Mouse (Mus musculus) kidney, adult 2 months (tissue): ENCODE data around the gene Cpz. TPM values are rescaled to one million over a fixed set of nuclear protein-coding genes. Genes with fewer than 3 reads are reported as not detected.

Experiments used
- DNase-seq: peaks from one replicate; pipeline ENCODE4 v3.0.0; 2021
- H3K27ac ChIP-seq: fragments of 200-500 bp; 2 replicates; pipeline ENCODE4 v1.5.1; 2012; ENCODE audit warnings: low read depth, low read length, control low read depth, inconsistent platforms; ENCODE audit not compliant: insufficient read depth
- H3K27me3 ChIP-seq: fragments of 200-500 bp; replicated peaks from 2 replicates; pipeline ENCODE4 v1.6.1; 2012; ENCODE audit warnings: mild to moderate bottlenecking, moderate library complexity, low read length, inconsistent platforms; ENCODE audit not compliant: control insufficient read depth, insufficient read depth
- H3K36me3 ChIP-seq: fragments of 200-500 bp; 2 replicates; pipeline ENCODE4 v1.6.1; 2012; ENCODE audit warnings: mild to moderate bottlenecking, moderate library complexity, low read length, inconsistent platforms; ENCODE audit not compliant: control insufficient read depth, insufficient read depth
- H3K4me1 ChIP-seq: fragments of 200-500 bp; 2 replicates; pipeline ENCODE4 v1.6.1; 2011; ENCODE audit warnings: low read length; ENCODE audit not compliant: control insufficient read depth, insufficient read depth
- H3K4me3 ChIP-seq: fragments of 200-500 bp; 2 replicates; pipeline ENCODE4 v1.5.1; 2011; ENCODE audit warnings: mild to moderate bottlenecking, low read depth, low read length, control low read depth; ENCODE audit not compliant: insufficient read depth
- CTCF ChIP-seq: fragments of 200-500 bp; conservative IDR thresholded peaks from 2 replicates; pipeline ENCODE4 v1.5.1; 2011; ENCODE audit warnings: low read depth, mild to moderate bottlenecking, control low read depth, low read length, moderate library complexity, mixed read lengths; ENCODE audit not compliant: insufficient read depth, insufficient read length
- POLR2A ChIP-seq: fragments of 200-500 bp; IDR thresholded peaks from one replicate; pipeline ENCODE4 v1.6.1; 2011; ENCODE audit warnings: low read depth, low read length, control low read depth
- WGBS: fragments of 180-500 bp; shearing (Covaris S2); methylation state at CpG from one replicate; pipeline ENCODE4 v1.1.7; 2018; 5-methylcytosine and 5-hydroxymethylcytosine counted together
- polyA plus RNA-seq: library from polyadenylated mRNA; depleted of rRNA; stranded (reverse); fragments of >200 nt; gene quantifications from 2 replicates; pipeline ENCODE4 v1.2.3, GENCODE M21; 2012; rRNA removed

Gene Cpz
- polyA plus RNA-seq, 1 experiment = 1.4 TPM

- Histone ChIP-seq H3K27me3 (no peaks in the 10 kb centered on the region), H3K4me1 (no peaks in the 10 kb centered on the region), H3K4me3 (no peak overlapping the region), H3K27ac (no peak overlapping the region), H3K36me3 (no peaks in the 10 kb centered on the region)
- no peak for TF ChIP-seq CTCF
- TF ChIP-seq POLR2A = no peak
- DNase-seq = no peak
- 21% methylated on average over 21 of the region's 21 CpGs for WGBS
These were observed 59.4 kb downstream of the Cpz start for GRCm38 (mm10) chr5:35465966-35466635.

- H3K4me1 ChIP-seq = no peaks in the 10 kb centered on the region
- H3K27me3 ChIP-seq = no peaks in the 10 kb centered on the region
- DNase-seq = no peak
- 31% methylated on average over 8 of the region's 8 CpGs for WGBS
- H3K36me3 ChIP-seq = no peaks in the 10 kb centered on the region
- no peak overlapping the region for H3K27ac ChIP-seq
- H3K4me3 ChIP-seq = no peak overlapping the region
- TF ChIP-seq CTCF (no peak), POLR2A (no peak)
These were observed 63.4 kb downstream of the Cpz start for GRCm38 (mm10) chr5:35462081-35462480.

- TF ChIP-seq POLR2A = no peak
- TF ChIP-seq CTCF = peak; percentile 27
- H3K4me1 ChIP-seq = no peaks in the 10 kb centered on the region
- no peaks in the 10 kb centered on the region for H3K27me3 ChIP-seq
- no peaks in the 10 kb centered on the region for H3K36me3 ChIP-seq
- no peak overlapping the region for H3K4me3 ChIP-seq
- WGBS = 77% methylated on average over 4 of the region's 4 CpGs
- no peak overlapping the region for H3K27ac ChIP-seq
- no peak for DNase-seq
These were observed 65.7 kb downstream of the Cpz start for GRCm38 (mm10) chr5:35459760-35460159.

GRCm38 (mm10) chr5:35458267-35458666, 67.2 kb downstream of the Cpz start:
- Histone ChIP-seq H3K4me3 (no peak overlapping the region), H3K27me3 (no peaks in the 10 kb centered on the region), H3K4me1 (no peaks in the 10 kb centered on the region), H3K36me3 (no peaks in the 10 kb centered on the region), H3K27ac (no peak overlapping the region)
- no peak for TF ChIP-seq CTCF
- no peak for TF ChIP-seq POLR2A
- no peak for DNase-seq
- 60% methylated on average over 3 of the region's 3 CpGs for WGBS

- Histone ChIP-seq H3K27ac (no peak overlapping the region), H3K4me3 (no peak overlapping the region), H3K4me1 (no peaks in the 10 kb centered on the region), H3K27me3 (no peaks in the 10 kb centered on the region), H3K36me3 (no peaks in the 10 kb centered on the region)
- no peak for TF ChIP-seq POLR2A
- TF ChIP-seq CTCF = no peak
- DNase-seq = no peak
- 81% methylated on average over 7 of the region's 7 CpGs for WGBS
These were observed 68.1 kb downstream of the Cpz start for GRCm38 (mm10) chr5:35457364-35457763.

GRCm38 (mm10) chr5:35454187-35454800, 71.2 kb downstream of the Cpz start:
- H3K27ac ChIP-seq = no peak overlapping the region
- H3K4me1 ChIP-seq = no peaks in the 10 kb centered on the region
- WGBS = 13% methylated on average over 17 of the region's 17 CpGs
- no peak overlapping the region for H3K4me3 ChIP-seq
- no peaks in the 10 kb centered on the region for H3K27me3 ChIP-seq
- TF ChIP-seq POLR2A (no peak), CTCF (no peak)
- no peaks in the 10 kb centered on the region for H3K36me3 ChIP-seq
- DNase-seq = no peak

Other genes with a start within 250 kb of the Cpz start
- 1.8 and 2.1 TPM in 2 replicates for gene Adra2c, start 247.4 kb downstream of the Cpz start, polyA plus RNA-seq
- gene Hmx1, start 136.6 kb downstream of the Cpz start, polyA plus RNA-seq = 0.19 TPM in 1 of 2 replicates, not detected in the other
- 4.4 and 4.5 TPM in 2 replicates for gene Trmt44, start 49.4 kb upstream of the Cpz start, polyA plus RNA-seq
- 77.9 and 83.6 TPM in 2 replicates for gene Acox3, start 57.3 kb upstream of the Cpz start, polyA plus RNA-seq
- 9.8 and 12.4 TPM in 2 replicates for gene Htra3, start 154.1 kb upstream of the Cpz start, polyA plus RNA-seq
- gene Sh3tc1, start 214.3 kb upstream of the Cpz start, polyA plus RNA-seq = 35.1 and 40.1 TPM in 2 replicates
- 5.8 and 7.5 TPM in 2 replicates for gene Ablim2, start 232.2 kb upstream of the Cpz start, polyA plus RNA-seq